Mouse (Mus musculus): ENCODE data around the gene Epb41l4b. TPM values are rescaled to one million over a fixed set of nuclear protein-coding genes. Genes with fewer than 3 reads are reported as not detected.
A peak's percentile ranks its signal among the peaks of the same experiment; 100 is the strongest.

Gene Epb41l4b
- polyA plus RNA-seq, 1 experiment: 5.0 TPM

GRCm38 (mm10) chr4:57070640-57071039 is 72.6 kb downstream of the Epb41l4b start:
- Histone ChIP-seq H3K4me3 (ENCODE audit: insufficient read depth, low read length) (no peak overlapping the region), H3K27ac (ENCODE audit: insufficient read depth, low read length) (no peak overlapping the region), H3K4me1 (ENCODE audit: control insufficient read depth, insufficient read depth, low read length) (no peaks in the 10 kb centered on the region)
- TF ChIP-seq CTCF (IDR thresholded peaks at IDR 0.05; ENCODE audit: borderline replicate concordance, insufficient read depth, low read length) (no peak), POLR2A (IDR thresholded peaks at IDR 0.05; ENCODE audit: low read depth, low read length) (no peak)

DNA sequence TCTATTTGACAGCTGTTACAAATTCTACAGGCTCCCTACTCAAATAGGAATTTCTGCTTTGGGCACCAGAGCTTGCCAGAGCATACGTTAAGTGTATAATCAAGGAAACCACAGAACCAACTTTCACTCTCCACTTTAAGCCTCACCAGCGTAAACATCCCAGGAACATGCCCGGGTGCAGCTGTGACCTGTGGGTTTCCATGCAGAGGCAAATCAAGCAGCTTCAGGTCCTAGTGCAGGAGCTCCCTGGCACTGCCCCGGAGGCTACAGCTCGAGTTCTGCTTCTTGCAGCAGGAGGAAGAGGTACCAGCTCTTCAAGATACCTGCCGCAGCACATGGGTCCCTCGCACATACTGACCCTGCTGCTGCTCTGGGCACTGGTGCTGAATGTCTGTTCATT is 74.8 kb downstream of the Epb41l4b start:
- TF ChIP-seq CTCF (IDR thresholded peaks at IDR 0.05; ENCODE audit: borderline replicate concordance, insufficient read depth, low read length): no peak
- TF ChIP-seq POLR2A (IDR thresholded peaks at IDR 0.05; ENCODE audit: low read depth, low read length): no peak
- Histone ChIP-seq H3K4me1 (ENCODE audit: control insufficient read depth, insufficient read depth, low read length) (no peaks in the 10 kb centered on the region), H3K27ac (ENCODE audit: insufficient read depth, low read length) (no peak overlapping the region), H3K4me3 (ENCODE audit: insufficient read depth, low read length) (no peak overlapping the region)

DNA sequence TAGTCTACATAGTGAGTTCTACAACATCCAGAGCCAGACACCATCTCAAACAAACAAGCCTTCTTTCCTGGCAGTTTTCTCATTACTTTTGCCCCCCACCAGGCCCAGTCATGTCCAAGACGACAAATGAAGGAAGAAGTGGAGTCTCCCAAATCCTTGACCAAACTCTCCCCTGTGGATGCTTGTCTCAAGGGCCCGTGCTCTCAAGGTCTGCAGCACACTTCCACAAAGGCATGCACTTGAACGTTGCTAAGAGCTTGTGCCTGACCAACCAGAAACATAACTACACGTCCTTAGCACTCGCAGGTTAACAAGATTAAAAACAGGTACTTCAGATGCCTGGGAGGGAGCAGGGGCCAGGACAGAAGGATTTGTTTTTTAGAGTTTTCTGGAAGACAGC is 75.4 kb downstream of the Epb41l4b start:
- no peak overlapping the region for H3K4me3 ChIP-seq (ENCODE audit: insufficient read depth, low read length)
- no peak overlapping the region for H3K27ac ChIP-seq (ENCODE audit: insufficient read depth, low read length)
- H3K4me1 ChIP-seq (ENCODE audit: control insufficient read depth, insufficient read depth, low read length): no peaks in the 10 kb centered on the region
- TF ChIP-seq POLR2A (IDR thresholded peaks at IDR 0.05; ENCODE audit: low read depth, low read length): no peak

DNA sequence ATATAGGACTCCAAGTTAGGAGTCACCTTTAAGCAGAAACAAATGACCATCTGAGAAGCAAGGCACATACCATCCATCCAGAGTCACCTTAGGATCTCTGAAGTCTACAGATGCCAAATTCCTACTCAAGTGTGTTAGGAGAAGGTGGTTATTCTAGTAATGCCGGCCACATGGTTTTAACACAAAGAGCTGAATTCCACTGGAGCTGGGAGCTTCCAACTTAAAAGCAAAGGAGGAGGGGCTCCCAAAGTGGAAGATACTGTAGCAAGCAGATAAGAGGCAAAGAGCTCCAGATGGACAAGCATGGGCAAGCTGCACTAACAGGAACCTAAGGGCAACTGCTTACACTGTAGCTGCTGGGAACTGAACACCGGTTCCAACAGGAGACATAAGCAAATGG is 76.3 kb downstream of the Epb41l4b start:
- no peak overlapping the region for H3K4me3 ChIP-seq (ENCODE audit: insufficient read depth, low read length)
- H3K27ac ChIP-seq (ENCODE audit: insufficient read depth, low read length): no peak overlapping the region
- TF ChIP-seq CTCF (IDR thresholded peaks at IDR 0.05; ENCODE audit: borderline replicate concordance, insufficient read depth, low read length): no peak
- TF ChIP-seq POLR2A (IDR thresholded peaks at IDR 0.05; ENCODE audit: low read depth, low read length): no peak
- H3K4me1 ChIP-seq (ENCODE audit: control insufficient read depth, insufficient read depth, low read length): no peaks in the 10 kb centered on the region

GRCm38 (mm10) chr4:57065273-57065672 is 78.0 kb downstream of the Epb41l4b start:
- Histone ChIP-seq H3K4me3 (ENCODE audit: insufficient read depth, low read length) (no peak overlapping the region), H3K27ac (ENCODE audit: insufficient read depth, low read length) (no peak overlapping the region), H3K4me1 (ENCODE audit: control insufficient read depth, insufficient read depth, low read length) (no peaks in the 10 kb centered on the region)
- TF ChIP-seq CTCF (IDR thresholded peaks at IDR 0.05; ENCODE audit: borderline replicate concordance, insufficient read depth, low read length) (peak; percentile 81), POLR2A (IDR thresholded peaks at IDR 0.05; ENCODE audit: low read depth, low read length) (no peak)

DNA sequence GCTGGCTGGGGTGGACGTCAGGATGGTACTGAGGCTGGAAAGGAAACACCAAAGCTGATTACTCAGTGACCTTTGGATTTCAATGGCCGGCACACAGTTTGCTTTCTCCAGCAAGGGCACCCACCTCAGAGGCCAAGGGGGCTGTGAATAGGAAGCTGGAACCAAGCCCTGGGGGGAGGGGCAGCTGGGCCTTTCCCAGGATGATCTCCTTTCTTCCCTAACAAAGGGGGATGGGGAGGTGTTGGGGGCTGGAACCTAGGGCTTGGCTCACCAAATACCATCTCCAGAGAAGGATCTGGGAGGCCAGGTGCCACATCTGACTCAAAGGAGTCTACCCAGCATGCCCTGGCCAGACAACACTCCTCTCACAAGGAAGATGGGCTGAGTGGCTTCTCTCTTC is 78.4 kb downstream of the Epb41l4b start:
- H3K27ac ChIP-seq (ENCODE audit: insufficient read depth, low read length): no peak overlapping the region
- no peaks in the 10 kb centered on the region for H3K4me1 ChIP-seq (ENCODE audit: control insufficient read depth, insufficient read depth, low read length)
- TF ChIP-seq CTCF (IDR thresholded peaks at IDR 0.05; ENCODE audit: borderline replicate concordance, insufficient read depth, low read length) (no peak), POLR2A (IDR thresholded peaks at IDR 0.05; ENCODE audit: low read depth, low read length) (no peak)
- no peak overlapping the region for H3K4me3 ChIP-seq (ENCODE audit: insufficient read depth, low read length)

GRCm38 (mm10) chr4:57060319-57060831 is 82.9 kb downstream of the Epb41l4b start:
- TF ChIP-seq CTCF (IDR thresholded peaks at IDR 0.05; ENCODE audit: borderline replicate concordance, insufficient read depth, low read length): no peak
- TF ChIP-seq POLR2A (IDR thresholded peaks at IDR 0.05; ENCODE audit: low read depth, low read length): no peak
- Histone ChIP-seq H3K27ac (ENCODE audit: insufficient read depth, low read length) (no peak overlapping the region), H3K4me3 (ENCODE audit: insufficient read depth, low read length) (no peak overlapping the region), H3K4me1 (ENCODE audit: control insufficient read depth, insufficient read depth, low read length) (no peaks in the 10 kb centered on the region)

- no peaks in the 10 kb centered on the region for H3K4me1 ChIP-seq (ENCODE audit: control insufficient read depth, insufficient read depth, low read length)
- no peak overlapping the region for H3K27ac ChIP-seq (ENCODE audit: insufficient read depth, low read length)
- no peak for TF ChIP-seq POLR2A (IDR thresholded peaks at IDR 0.05; ENCODE audit: low read depth, low read length)
- no peak for TF ChIP-seq CTCF (IDR thresholded peaks at IDR 0.05; ENCODE audit: borderline replicate concordance, insufficient read depth, low read length)
These were observed 84.6 kb downstream of the Epb41l4b start for GRCm38 (mm10) chr4:57058623-57059022.

DNA sequence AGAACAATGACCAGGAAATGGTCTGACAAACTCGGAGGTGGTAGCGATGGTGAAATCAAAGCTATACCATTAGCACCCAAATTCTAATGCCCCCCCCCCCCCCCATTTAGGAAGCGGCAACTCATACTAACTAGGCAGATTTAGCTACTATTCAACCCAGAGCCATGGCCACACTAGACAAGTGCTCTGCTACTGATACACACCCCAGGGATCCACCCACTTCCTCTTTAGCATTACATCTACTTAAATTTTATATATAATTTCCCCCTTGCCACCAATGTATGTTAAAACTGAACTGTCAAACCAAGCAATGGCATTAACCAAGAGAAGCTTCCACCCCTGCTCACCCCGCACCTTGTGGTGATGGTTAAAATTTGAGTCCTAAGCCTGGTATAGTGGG is 85.6 kb downstream of the Epb41l4b start:
- no peak for TF ChIP-seq CTCF (IDR thresholded peaks at IDR 0.05; ENCODE audit: borderline replicate concordance, insufficient read depth, low read length)
- no peak for TF ChIP-seq POLR2A (IDR thresholded peaks at IDR 0.05; ENCODE audit: low read depth, low read length)
- Histone ChIP-seq H3K4me1 (ENCODE audit: control insufficient read depth, insufficient read depth, low read length) (no peaks in the 10 kb centered on the region), H3K4me3 (ENCODE audit: insufficient read depth, low read length) (no peak overlapping the region), H3K27ac (ENCODE audit: insufficient read depth, low read length) (no peak overlapping the region)

More at GRCm38 (mm10) chr4:57058623-57059022, 84.6 kb downstream of the Epb41l4b start:
- H3K4me3 ChIP-seq (ENCODE audit: insufficient read depth, low read length): no peak overlapping the region

DNA sequence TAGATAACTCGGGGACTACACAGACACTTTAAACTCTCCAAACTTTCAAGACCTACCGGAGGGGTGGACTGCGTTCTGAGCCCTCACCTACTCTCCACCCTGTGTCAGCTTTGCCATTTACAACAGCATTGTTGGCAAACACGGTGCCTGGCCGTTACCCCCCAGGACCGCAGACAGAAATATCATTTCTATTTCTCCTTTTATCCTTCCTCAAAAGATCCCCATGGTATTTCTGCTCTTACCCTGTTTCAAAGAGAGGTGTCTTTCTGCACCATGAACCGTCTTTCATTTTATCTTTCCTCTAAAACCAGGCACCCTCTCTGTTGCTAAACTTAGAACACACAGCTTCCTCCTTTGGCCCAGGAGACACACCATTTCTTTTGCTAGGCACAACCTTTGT is 87.6 kb downstream of the Epb41l4b start:
- TF ChIP-seq POLR2A (IDR thresholded peaks at IDR 0.05; ENCODE audit: low read depth, low read length): no peak
- H3K4me1 ChIP-seq (ENCODE audit: control insufficient read depth, insufficient read depth, low read length): no peaks in the 10 kb centered on the region
- H3K4me3 ChIP-seq (ENCODE audit: insufficient read depth, low read length): no peak overlapping the region
- H3K27ac ChIP-seq (ENCODE audit: insufficient read depth, low read length): no peak overlapping the region
